Mouse (Mus musculus) thymus, adult 18-20 months (tissue): Measurements from ENCODE around the gene Xkrx.
"Not testable (repeated sequence)": the region's sequence is repeated elsewhere in the genome, so short reads cannot be mapped to it uniquely, and the experiment has no call there.

Source experiments
- DNase-seq, 2 experiments: peaks; one replicate each; pipeline ENCODE4 v3.0.0; 2022; ENCODE audit warnings: mixed read lengths in 2 of 2

The Xkrx gene

GRCm38 (mm10) chrX:134162043-134162720, at the start of gene Xkrx:
Xkrx (minus strand) TSS chrX:134162076.
- peak; percentile 9 to 22 for DNase-seq

- DNase-seq = no peak
These were observed 49.3 kb upstream of the Xkrx start for GRCm38 (mm10) chrX:134211151-134211642.

GRCm38 (mm10) chrX:134208491-134208890, 46.6 kb upstream of the Xkrx start:
- no peak for DNase-seq

- DNase-seq = not testable (repeated sequence)
These were observed 25.3 kb upstream of the Xkrx start, which contains the start of gene Arl13a for GRCm38 (mm10) chrX:134187201-134187600. Arl13a (plus strand) TSS chrX:134187501.

- no peak for DNase-seq
These were observed 12.8 kb upstream of the Xkrx start for GRCm38 (mm10) chrX:134174699-134175098.

- DNase-seq = no peak
These were observed 8.7 kb upstream of the Xkrx start for GRCm38 (mm10) chrX:134170584-134170983.

- no peak for DNase-seq
These were observed 1.6 kb upstream of the Xkrx start for GRCm38 (mm10) chrX:134163484-134163883.

- DNase-seq = peak; percentile 14 to 41
These were observed 950 bp upstream of the Xkrx start for GRCm38 (mm10) chrX:134162826-134163225.

- DNase-seq = no peak
These were observed 1.4 kb downstream of the Xkrx start for GRCm38 (mm10) chrX:134160442-134160841.

GRCm38 (mm10) chrX:134158151-134158550, 3.7 kb downstream of the Xkrx start:
- DNase-seq = peak; percentile 14 to 59

GRCm38 (mm10) chrX:134141986-134142385, 19.9 kb downstream of the Xkrx start:
- no peak for DNase-seq

GRCm38 (mm10) chrX:134141551-134141950, 20.3 kb downstream of the Xkrx start:
- no peak for DNase-seq

GRCm38 (mm10) chrX:134140024-134140423, 21.9 kb downstream of the Xkrx start:
- DNase-seq = no peak

GRCm38 (mm10) chrX:134133821-134134220, 28.1 kb downstream of the Xkrx start:
- no peak for DNase-seq

GRCm38 (mm10) chrX:134132295-134132694, 29.6 kb downstream of the Xkrx start:
- no peak for DNase-seq

GRCm38 (mm10) chrX:134128549-134128948, 33.3 kb downstream of the Xkrx start:
- DNase-seq = no peak

- DNase-seq = no peak
These were observed 45.5 kb downstream of the Xkrx start for GRCm38 (mm10) chrX:134116417-134116816.

GRCm38 (mm10) chrX:134111767-134112166, 50.1 kb downstream of the Xkrx start:
- DNase-seq = no peak

- DNase-seq = no peak
These were observed 59.2 kb downstream of the Xkrx start for GRCm38 (mm10) chrX:134102641-134103040.
